Mouse (Mus musculus): Measurements from ENCODE around the gene Rxfp4.

Gene Rxfp4

GRCm38 (mm10) chr3:88652846-88653515, at the start of gene Rxfp4:
Gene Rxfp4, minus strand, starts transcription at chr3:88653142.
- DNase-seq (ENCODE audit: extremely low read depth, insufficient read length, low spot score), result no peak

DNA sequence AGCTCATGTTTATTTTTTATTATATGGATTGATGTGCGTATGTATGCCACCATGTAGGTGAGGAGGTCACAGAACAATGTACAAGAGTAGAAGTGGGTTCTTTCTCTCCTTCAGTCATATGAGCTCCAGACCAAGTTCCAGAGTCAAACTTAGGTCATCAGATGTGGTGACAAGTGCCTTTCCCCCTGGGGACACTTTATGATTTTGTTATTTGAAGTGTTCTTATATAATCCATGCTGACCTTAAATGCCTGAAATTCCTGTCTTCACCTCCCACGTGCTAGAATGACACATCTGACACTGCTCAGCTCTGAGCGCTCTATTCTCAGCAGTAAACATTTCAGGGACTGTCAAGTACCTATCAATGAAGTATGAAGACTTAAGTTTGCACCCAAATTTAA, 48.3 kb upstream of the Rxfp4 start:
- DNase-seq (ENCODE audit: extremely low read depth, insufficient read length, low spot score), result no peak

DNA sequence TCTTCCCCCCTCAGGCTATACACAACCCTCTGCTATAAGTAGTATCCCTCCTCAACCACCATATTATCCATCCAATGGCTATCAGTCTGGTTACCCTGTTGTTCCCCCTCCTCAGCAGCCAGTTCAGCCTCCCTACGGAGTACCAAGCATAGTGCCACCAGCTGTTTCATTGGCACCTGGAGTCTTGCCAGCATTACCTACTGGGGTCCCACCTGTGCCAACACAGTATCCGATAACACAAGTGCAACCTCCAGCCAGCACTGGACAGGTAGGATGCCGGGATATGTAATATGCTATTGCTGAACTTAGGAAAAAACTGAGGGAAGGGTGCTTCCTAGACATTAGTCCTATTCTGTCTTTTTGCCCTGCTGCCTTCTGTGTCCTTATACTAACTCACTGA, 47.3 kb upstream of the Rxfp4 start:
- DNase-seq (ENCODE audit: extremely low read depth, insufficient read length, low spot score), result no peak

DNA sequence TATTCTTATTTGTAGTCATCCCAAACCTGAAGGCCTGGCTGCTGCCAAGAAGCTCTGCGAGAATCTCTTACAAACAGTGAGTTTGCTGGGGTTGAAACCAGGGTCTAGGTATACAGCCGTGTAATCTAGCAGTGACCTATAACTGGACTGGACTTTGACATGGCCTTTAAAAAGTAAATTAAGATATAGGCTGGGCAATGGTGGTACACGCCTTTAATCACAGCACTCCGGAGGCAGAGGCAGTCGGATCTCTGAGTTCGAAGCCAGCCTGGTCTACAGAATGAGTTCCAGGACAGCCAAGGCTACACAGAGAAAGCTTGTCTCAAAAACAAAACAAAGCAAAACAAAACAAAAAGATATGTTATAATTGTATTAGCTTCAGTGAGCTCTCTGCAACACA, 45.9 kb upstream of the Rxfp4 start:
- DNase-seq (ENCODE audit: extremely low read depth, insufficient read length, low spot score), result no peak

DNA sequence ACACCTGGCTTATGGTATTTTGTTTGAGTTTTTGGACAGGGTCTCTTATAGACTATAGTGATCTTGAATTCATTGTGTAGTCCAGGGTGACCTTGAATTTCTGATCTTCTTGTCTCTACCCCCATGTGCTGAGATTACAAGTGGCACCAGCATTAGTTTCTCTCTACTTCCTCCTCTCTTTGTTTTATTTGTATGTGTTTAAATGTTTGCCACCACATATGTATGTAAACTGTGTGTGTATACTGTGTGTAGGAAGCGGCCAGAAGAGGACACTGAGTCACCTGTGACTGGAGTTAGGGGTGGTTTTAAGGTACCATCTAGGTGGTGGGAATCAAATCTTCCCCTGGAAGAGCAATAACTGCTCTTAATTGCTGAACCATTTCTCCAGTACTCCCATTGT, 45.1 kb upstream of the Rxfp4 start:
- no peak for DNase-seq (ENCODE audit: extremely low read depth, insufficient read length, low spot score)

GRCm38 (mm10) chr3:88695545-88695944, 42.6 kb upstream of the Rxfp4 start:
- DNase-seq (ENCODE audit: extremely low read depth, insufficient read length, low spot score), result no peak

DNA sequence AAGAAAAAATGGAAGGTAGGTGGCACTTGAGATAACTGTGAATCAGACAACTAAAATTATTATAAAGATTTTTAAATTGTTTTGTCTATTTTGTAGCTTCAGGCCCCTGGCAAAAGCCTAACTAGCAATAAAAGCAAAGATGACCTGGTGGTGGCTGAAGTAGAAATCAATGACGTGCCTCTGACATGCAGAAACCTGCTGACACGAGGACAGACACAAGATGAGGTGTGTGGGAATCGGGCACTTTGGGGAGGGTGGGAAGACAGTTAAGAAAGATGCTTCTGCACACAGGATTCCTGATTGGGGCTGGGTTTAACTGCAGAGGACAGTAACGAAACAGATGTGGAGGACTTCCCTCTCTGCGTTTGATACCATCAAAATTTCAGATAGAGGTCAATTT, 36.1 kb upstream of the Rxfp4 start:
- no peak for DNase-seq (ENCODE audit: extremely low read depth, insufficient read length, low spot score)

GRCm38 (mm10) chr3:88686734-88687611, 34.0 kb upstream of the Rxfp4 start:
- no peak for DNase-seq (ENCODE audit: extremely low read depth, insufficient read length, low spot score)

DNA sequence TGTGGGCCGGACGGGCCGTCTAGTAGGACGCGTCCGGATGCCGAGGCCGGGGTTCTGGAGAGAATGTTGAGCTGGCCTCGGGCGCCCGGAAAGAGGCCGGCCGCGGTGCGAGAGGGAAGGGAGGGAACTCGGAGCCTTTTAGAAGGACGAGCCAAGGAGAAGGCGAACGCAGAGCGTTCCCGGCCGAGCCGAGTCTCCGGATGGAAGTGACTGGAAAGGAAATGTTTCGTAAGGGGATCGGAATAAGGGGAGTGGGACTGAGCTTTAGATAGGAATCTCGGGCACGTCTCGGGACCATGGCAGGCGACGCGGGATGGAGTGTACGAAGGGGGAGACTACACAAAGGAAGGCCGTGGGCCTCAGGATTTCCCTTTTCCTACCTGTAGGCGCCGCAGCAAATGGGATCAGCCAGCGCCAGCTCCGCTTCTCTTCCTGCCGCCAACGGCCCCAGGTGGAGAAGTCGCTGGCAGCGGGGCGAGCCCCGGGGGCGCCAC, 33.1 kb upstream of the Rxfp4 start:
- DNase-seq (ENCODE audit: extremely low read depth, insufficient read length, low spot score), result no peak

- peak; percentile 98 for DNase-seq (ENCODE audit: extremely low read depth, insufficient read length, low spot score)
These were observed 32.3 kb upstream of the Rxfp4 start, which contains the start of gene Khdc4 for GRCm38 (mm10) chr3:88684980-88685941. Gene Khdc4, plus strand, starts transcription at chr3:88685803.

GRCm38 (mm10) chr3:88684236-88684979, 31.5 kb upstream of the Rxfp4 start:
- no peak for DNase-seq (ENCODE audit: extremely low read depth, insufficient read length, low spot score)

- DNase-seq (ENCODE audit: extremely low read depth, insufficient read length, low spot score), result no peak
These were observed 30.9 kb upstream of the Rxfp4 start for GRCm38 (mm10) chr3:88683814-88684213.

- DNase-seq (ENCODE audit: extremely low read depth, insufficient read length, low spot score), result peak; percentile 65
These were observed 24.5 kb upstream of the Rxfp4 start for GRCm38 (mm10) chr3:88677399-88677798.

DNA sequence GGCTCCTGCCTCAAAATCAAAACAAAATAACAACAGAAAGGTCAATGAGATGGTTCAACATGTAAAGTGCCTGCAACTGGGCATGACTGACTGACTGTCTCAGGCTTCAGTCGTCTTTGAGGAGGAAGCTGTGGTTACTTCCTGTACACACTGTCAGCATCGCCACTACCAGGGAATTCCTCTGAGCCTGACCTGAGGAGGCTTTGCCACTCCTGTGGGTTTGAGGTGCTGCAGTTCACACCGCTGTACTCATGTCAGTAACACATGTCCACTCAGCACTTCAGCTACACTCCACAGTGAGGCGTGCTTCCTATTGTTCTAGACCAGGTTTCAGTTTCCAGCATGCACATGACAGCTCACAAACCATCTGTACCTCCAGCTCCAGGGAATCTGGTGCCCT, 11.2 kb upstream of the Rxfp4 start:
- DNase-seq (ENCODE audit: extremely low read depth, insufficient read length, low spot score), result no peak

DNA sequence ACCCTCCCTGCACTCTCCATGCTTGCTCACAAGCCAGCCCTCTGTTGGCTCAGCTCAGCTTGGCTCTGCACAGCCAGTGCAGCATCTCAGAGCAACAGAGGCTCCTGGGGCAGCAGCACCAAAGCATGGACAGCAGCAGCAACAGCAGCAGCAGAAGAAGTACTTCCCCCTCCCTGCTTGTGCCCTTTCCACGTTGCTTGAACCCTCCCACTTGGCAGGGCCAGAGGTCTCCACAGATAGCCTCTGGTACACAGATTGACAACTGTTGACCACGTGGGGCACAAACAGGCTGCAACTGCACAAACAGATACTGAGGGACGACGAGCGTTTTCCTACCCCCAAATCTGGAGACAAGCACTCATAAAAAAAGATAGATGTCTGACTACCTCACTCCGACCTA, 6.9 kb upstream of the Rxfp4 start:
- no peak for DNase-seq (ENCODE audit: extremely low read depth, insufficient read length, low spot score)

DNA sequence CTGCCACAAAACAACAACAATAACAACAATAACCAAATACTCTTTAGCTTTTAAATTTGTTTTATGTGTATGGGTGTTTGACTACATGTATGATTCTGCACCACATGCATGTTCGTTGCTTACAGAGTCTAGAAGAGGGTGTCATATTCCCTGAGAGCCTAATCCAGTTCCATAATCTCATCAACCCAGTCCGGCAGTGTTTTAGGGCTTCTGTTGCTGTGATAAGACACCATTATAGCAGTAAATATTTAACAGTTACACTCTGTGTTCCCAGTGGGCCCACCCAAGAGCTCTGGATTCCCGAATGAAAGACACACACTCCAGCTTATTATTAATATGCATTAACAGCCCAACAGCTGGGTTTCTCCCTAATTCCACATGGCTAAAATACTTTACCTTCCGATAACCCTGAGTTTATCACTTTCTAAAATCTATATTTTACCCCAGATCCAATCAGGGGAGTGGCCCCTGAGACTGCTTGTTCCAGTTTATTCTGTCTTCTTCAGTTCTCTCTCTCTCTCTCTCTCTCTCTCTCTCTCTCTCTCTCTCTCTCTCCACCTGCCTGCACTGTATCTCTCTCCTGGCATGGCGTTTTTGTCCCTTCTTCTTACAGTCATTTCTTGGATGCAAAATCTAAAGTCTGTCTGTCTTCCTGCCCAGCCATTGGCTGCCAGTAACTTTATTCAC, 5.6 kb upstream of the Rxfp4 start:
- no peak for DNase-seq (ENCODE audit: extremely low read depth, insufficient read length, low spot score)

GRCm38 (mm10) chr3:88655619-88656018, 2.7 kb upstream of the Rxfp4 start:
- DNase-seq (ENCODE audit: extremely low read depth, insufficient read length, low spot score), result no peak

DNA sequence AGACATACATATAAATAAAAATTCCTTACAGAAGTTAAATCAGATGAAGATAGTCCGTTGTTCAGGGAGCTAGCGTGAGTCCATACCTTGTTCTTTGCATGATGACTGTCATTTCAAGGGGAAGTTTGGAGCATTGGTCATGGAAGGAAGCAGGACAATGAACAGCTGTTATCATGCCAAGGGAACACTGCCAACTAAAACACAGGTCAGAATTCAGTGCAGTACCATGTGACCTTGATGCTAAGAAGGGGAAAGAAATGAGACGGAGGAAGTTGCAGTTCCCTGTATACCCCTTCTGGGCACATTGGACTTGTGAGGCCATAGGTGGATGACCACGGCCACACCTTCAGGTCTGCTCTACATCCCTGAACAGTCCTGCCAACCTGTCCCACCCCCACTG, 1.7 kb upstream of the Rxfp4 start:
- no peak for DNase-seq (ENCODE audit: extremely low read depth, insufficient read length, low spot score)

DNA sequence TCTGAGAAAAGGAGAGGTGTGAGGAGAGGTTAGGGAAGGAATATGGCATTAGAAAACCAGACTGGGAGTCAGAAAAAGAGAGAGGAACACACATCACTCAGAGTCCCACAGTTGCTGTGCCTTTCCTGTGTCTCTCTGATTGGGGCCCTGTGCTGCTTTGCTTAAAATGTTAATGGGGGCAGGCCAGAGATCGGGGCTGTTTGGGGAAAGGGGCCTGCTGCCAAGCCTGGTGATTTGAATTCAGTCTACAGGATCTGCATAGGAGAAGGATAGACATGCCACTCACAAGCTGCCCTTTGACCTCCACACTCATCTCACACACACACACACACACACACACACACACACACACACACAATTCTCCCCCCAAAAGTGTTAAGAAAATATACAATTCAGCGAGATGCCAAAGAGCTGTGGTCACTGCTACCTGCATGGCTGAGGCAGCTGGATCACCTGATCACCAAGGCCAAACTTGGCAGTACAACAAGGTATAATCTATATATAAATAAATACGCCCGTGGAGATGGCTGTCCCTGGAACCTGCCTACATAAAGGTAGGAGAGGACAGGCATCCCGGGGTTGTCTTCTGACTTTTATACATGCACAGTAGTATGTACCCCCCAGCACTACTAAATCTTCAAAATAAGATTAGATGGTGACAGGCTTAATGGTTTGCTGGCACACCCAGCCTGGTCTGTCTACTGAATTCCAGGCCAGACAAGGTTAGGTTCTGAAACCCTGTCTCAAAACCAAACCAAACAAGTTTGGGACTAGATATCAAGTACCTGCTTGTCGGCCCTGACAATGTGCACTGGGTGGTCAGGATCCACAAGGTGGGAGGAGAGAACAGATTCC, 801 bp upstream of the Rxfp4 start:
- DNase-seq (ENCODE audit: extremely low read depth, insufficient read length, low spot score), result no peak

Measured in 3134 (cell line).